Mouse (Mus musculus): ENCODE results near the gene Asap3.
A peak's percentile ranks its signal among the peaks of the same experiment; 100 is the strongest.

The Asap3 gene

GRCm38 (mm10) chr4:136181367-136181766, 24.8 kb upstream of the Asap3 start:
- DNase-seq (ENCODE audit: low spot score) = no peak

- no peak for DNase-seq (ENCODE audit: low spot score)
Measured at GRCm38 (mm10) chr4:136185375-136185774, 20.8 kb upstream of the Asap3 start.

GRCm38 (mm10) chr4:136186315-136186714, 19.9 kb upstream of the Asap3 start:
- DNase-seq (ENCODE audit: low spot score) = no peak

- DNase-seq (ENCODE audit: low spot score) = no peak
Measured at GRCm38 (mm10) chr4:136186739-136187472, 19.3 kb upstream of the Asap3 start.

GRCm38 (mm10) chr4:136188973-136189737, 17.0 kb upstream of the Asap3 start:
- no peak for DNase-seq (ENCODE audit: low spot score)

GRCm38 (mm10) chr4:136189912-136190311, 16.3 kb upstream of the Asap3 start:
- DNase-seq (ENCODE audit: low spot score) = peak; percentile 87

GRCm38 (mm10) chr4:136193571-136193970, 12.6 kb upstream of the Asap3 start:
- DNase-seq (ENCODE audit: low spot score) = no peak

GRCm38 (mm10) chr4:136195029-136195428, 11.1 kb upstream of the Asap3 start:
- no peak for DNase-seq (ENCODE audit: low spot score)

GRCm38 (mm10) chr4:136195629-136196028, 10.5 kb upstream of the Asap3 start:
- no peak for DNase-seq (ENCODE audit: low spot score)

- DNase-seq (ENCODE audit: low spot score) = no peak
Measured at GRCm38 (mm10) chr4:136196201-136196600, 10.0 kb upstream of the Asap3 start.

- no peak for DNase-seq (ENCODE audit: low spot score)
Measured at GRCm38 (mm10) chr4:136198846-136199245, 7.3 kb upstream of the Asap3 start.

- DNase-seq (ENCODE audit: low spot score) = no peak
Measured at GRCm38 (mm10) chr4:136199562-136200292, 6.4 kb upstream of the Asap3 start.

- DNase-seq (ENCODE audit: low spot score) = no peak
Measured at GRCm38 (mm10) chr4:136202509-136202908, 3.7 kb upstream of the Asap3 start.

GRCm38 (mm10) chr4:136204775-136205174, 1.4 kb upstream of the Asap3 start:
- no peak for DNase-seq (ENCODE audit: low spot score)

GRCm38 (mm10) chr4:136206943-136207342, 778 bp downstream of the Asap3 start:
- no peak for DNase-seq (ENCODE audit: low spot score)

GRCm38 (mm10) chr4:136210931-136211330, 4.8 kb downstream of the Asap3 start:
- no peak for DNase-seq (ENCODE audit: low spot score)

- DNase-seq (ENCODE audit: low spot score) = no peak
Measured at GRCm38 (mm10) chr4:136213629-136214028, 7.5 kb downstream of the Asap3 start.

- no peak for DNase-seq (ENCODE audit: low spot score)
Measured at GRCm38 (mm10) chr4:136214828-136215227, 8.7 kb downstream of the Asap3 start.

GRCm38 (mm10) chr4:136215576-136215975, 9.4 kb downstream of the Asap3 start:
- DNase-seq (ENCODE audit: low spot score) = no peak

- DNase-seq (ENCODE audit: low spot score) = no peak
Measured at GRCm38 (mm10) chr4:136217063-136217462, 10.9 kb downstream of the Asap3 start.

- DNase-seq (ENCODE audit: low spot score) = no peak
Measured at GRCm38 (mm10) chr4:136218595-136219214, 12.5 kb downstream of the Asap3 start.

- DNase-seq (ENCODE audit: low spot score) = no peak
Measured at GRCm38 (mm10) chr4:136220133-136220775, 14.1 kb downstream of the Asap3 start.
